Mouse (Mus musculus) B cell, adult (primary cell): Measurements from ENCODE around the gene Olfr292. TPM values are rescaled to one million over a fixed set of nuclear protein-coding genes. Genes with fewer than 3 reads are reported as not detected.

ENCODE experiments used
- total RNA-seq: library from RNA; stranded (reverse); gene quantifications from 4 replicates; pipeline ENCODE4 v1.2.4, GENCODE M21; 2023; ENCODE audit not compliant: inconsistent age

Gene Olfr292
- not detected in 4 replicates for total RNA-seq

GRCm38 (mm10) chr7:86688030-86688429 lies at the start of gene Olfr292:
TSS of gene Olfr292 (plus strand) at chr7:86688330.

GRCm38 (mm10) chr7:86648761-86649160 lies 39.4 kb upstream of the Olfr292 start, which contains the start of gene Olfr293:
TSS of gene Olfr293 (plus strand) at chr7:86649061.

Other genes starting within 250 kb of the Olfr292 start
- gene Olfr299, start 228.4 kb upstream of the Olfr292 start, total RNA-seq = not detected in 4 replicates
- not detected in 4 replicates for gene Olfr298, start 195.8 kb upstream of the Olfr292 start, total RNA-seq
- not detected in 4 replicates for gene Olfr297, start 168.4 kb upstream of the Olfr292 start, total RNA-seq
- not detected in 4 replicates for gene Olfr295, start 104.5 kb upstream of the Olfr292 start, total RNA-seq
- gene Olfr294, start 71.7 kb upstream of the Olfr292 start, total RNA-seq = not detected in 4 replicates
- not detected in 4 replicates for gene Olfr293, start 39.3 kb upstream of the Olfr292 start, total RNA-seq
- not detected in 4 replicates for gene Folh1, start 87.6 kb downstream of the Olfr292 start, total RNA-seq
- not detected in 4 replicates for gene Vmn2r77, start 106.7 kb downstream of the Olfr292 start, total RNA-seq
- gene Vmn2r78, start 226.8 kb downstream of the Olfr292 start, total RNA-seq = not detected in 4 replicates